Mouse (Mus musculus) ES-Bruce4 (cell line): ENCODE results near the gene Inhba. TPM values are rescaled to one million over a fixed set of nuclear protein-coding genes. Genes with fewer than 3 reads are reported as not detected.

ENCODE experiments used
- H3K27ac ChIP-seq: 2 replicates; pipeline ENCODE4 v1.5.1; 2012; ENCODE audit warnings: low read length, inconsistent platforms; ENCODE audit not compliant: insufficient read depth
- H3K27me3 ChIP-seq: 2 replicates; pipeline ENCODE4 v1.6.1; 2012; ENCODE audit warnings: mild to moderate bottlenecking, low read length, inconsistent platforms; ENCODE audit not compliant: control insufficient read depth, poor library complexity, insufficient read depth, severe bottlenecking
- H3K36me3 ChIP-seq: 2 replicates; pipeline ENCODE4 v1.6.1; 2012; ENCODE audit warnings: inconsistent platforms, mild to moderate bottlenecking, low read length, moderate library complexity; ENCODE audit not compliant: control insufficient read depth, poor library complexity, insufficient read depth, severe bottlenecking
- H3K4me1 ChIP-seq: one replicate; pipeline ENCODE4 v1.8.1; 2011; ENCODE audit warnings: low read length; ENCODE audit not compliant: control insufficient read depth, insufficient read depth
- H3K4me3 ChIP-seq: 2 replicates; pipeline ENCODE4 v1.5.1; 2011; ENCODE audit warnings: low read depth, mild to moderate bottlenecking, low read length
- H3K9ac ChIP-seq: 2 replicates; pipeline ENCODE4 v1.6.1; 2012; ENCODE audit warnings: low read depth, mild to moderate bottlenecking, inconsistent platforms; ENCODE audit not compliant: poor library complexity, severe bottlenecking
- H3K9me3 ChIP-seq: replicated peaks from 2 replicates; pipeline ENCODE4 v1.6.1; 2012; ENCODE audit warnings: mild to moderate bottlenecking, low read length, inconsistent platforms; ENCODE audit not compliant: control insufficient read depth, poor library complexity, insufficient read depth, severe bottlenecking
- CTCF ChIP-seq: IDR thresholded peaks from one replicate; pipeline ENCODE4 v1.8.1; 2011; ENCODE audit warnings: low read depth, low read length
- EP300 ChIP-seq: IDR thresholded peaks from 2 replicates; pipeline ENCODE4 v1.6.1; 2011; ENCODE audit warnings: low read depth, low read length; ENCODE audit not compliant: insufficient read depth
- POLR2A ChIP-seq: IDR thresholded peaks from one replicate; pipeline ENCODE4 v1.8.1; 2011; ENCODE audit warnings: low read length; ENCODE audit not compliant: insufficient read depth
- polyA plus RNA-seq: library from polyadenylated mRNA; stranded (reverse); fragments of >200 nt; gene quantifications from 2 replicates; pipeline ENCODE4 v1.2.4, GENCODE M21; 2011; ENCODE audit warnings: low read depth; ENCODE audit not compliant: missing spikeins, insufficient read depth, insufficient read length

Gene Inhba
- 6.4 and 7.0 TPM in 2 replicates for polyA plus RNA-seq

DNA sequence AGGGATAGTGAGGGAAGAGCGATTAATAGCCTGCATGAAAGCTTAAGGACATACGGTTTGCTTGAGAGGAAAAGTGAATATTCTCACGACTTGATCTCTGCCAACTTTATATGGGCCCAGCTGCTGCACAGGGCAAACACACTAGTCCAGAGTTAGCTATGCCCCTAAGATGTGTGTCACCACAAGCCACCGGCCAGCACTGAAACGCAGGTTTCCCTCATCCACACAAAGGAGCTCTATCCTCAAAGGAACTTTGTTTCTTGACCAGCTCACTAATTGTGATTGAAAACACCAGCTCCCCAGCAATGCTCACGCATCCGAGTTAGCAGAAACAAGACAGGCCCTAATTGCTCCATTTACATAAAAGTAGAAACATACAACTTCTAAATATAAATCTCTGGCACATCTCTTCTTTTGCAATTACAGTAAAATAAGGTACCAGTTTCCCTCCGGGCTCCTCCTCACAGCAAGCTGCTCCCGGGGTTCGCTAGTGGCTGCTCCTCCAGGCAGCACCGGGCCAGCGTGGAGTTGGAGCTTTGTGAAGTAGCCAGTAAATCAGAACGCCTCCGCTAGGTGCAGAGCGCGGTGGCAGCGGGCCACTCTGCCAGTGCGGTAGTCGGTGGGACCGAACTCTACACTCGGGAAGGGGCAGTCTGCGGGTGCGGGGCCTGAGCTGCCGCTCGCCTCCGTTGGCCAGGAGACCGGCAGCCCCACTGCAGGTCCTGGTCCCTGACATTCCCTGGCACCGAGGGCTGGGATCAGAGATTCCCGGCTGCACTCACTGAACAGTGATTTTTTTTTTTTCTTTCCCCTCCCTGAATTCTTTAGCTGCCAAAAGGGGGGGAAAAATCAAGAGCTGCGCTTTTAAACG, at the start of gene Inhba:
Inhba (plus strand) TSS at position 480 of the 871 bp plus-strand sequence.
- no peaks in the 10 kb centered on the region for H3K36me3 ChIP-seq
- peak within 1 kb of the TSS; percentile 27; the same call in 1 of the 2 replicates for H3K9ac ChIP-seq
- H3K4me1 ChIP-seq, result no peaks in the 10 kb centered on the region
- no peaks in the 10 kb centered on the region for H3K9me3 ChIP-seq
- H3K27ac ChIP-seq, result no peak within 1 kb of the TSS
- H3K4me3 ChIP-seq, result peak within 1 kb of the TSS; percentile 35
- 0 out of 2 replicates have a peak, but pooled peaks cover 2% of the 10 kb centered on the region for H3K27me3 ChIP-seq
- no peak for TF ChIP-seq EP300
- no peak for TF ChIP-seq POLR2A

DNA sequence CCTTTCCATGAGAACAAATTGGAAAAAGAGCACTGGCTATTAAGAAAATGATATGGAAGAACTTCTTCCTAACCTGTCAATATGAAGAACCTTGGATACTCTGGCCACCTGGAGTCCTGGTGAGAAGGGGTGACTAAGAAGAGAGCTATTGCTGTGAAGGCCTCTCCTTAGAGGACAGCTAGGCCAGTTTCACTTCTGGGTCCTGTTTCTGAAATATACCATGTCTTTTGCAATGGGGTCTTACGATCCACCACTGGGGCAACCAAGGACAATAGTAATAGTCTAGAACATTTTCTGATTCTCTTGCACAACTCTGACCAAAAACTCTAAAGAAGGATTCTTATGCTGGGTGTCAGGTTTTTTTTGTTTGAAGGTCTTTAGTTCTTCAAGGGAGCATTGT, 35.1 kb upstream of the Inhba start:
- no peak overlapping the region for H3K4me3 ChIP-seq
- no peaks in the 10 kb centered on the region for H3K27me3 ChIP-seq
- H3K9me3 ChIP-seq, result no peaks in the 10 kb centered on the region
- no peaks in the 10 kb centered on the region for H3K4me1 ChIP-seq
- no peak overlapping the region for H3K27ac ChIP-seq
- H3K36me3 ChIP-seq, result no peaks in the 10 kb centered on the region
- H3K9ac ChIP-seq, result no peak overlapping the region
- TF ChIP-seq CTCF (no peak), POLR2A (no peak), EP300 (no peak)

DNA sequence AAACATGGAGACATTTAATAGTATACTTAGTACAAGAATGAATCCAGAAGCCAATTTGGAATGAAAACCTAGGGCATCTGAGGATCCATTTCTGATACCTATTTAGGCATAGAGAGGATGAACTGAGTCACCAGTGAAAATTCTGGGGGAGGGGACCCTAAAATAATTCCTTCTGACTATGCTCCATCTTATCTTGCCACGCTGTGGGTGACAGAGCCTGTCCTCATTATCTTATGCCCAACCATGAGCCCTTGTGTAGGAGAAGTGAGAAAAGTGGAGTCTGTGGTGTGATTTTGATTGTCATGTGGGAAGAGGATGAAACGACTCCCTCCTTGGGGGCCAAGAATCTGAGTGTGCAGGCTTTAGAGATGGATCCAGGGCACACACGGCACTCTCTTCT, 32.1 kb upstream of the Inhba start:
- Histone ChIP-seq H3K4me1 (no peaks in the 10 kb centered on the region), H3K36me3 (no peaks in the 10 kb centered on the region), H3K27me3 (no peaks in the 10 kb centered on the region), H3K9me3 (no peaks in the 10 kb centered on the region), H3K4me3 (no peak overlapping the region), H3K9ac (no peak overlapping the region), H3K27ac (no peak overlapping the region)
- TF ChIP-seq EP300 (no peak), POLR2A (no peak), CTCF (no peak)

DNA sequence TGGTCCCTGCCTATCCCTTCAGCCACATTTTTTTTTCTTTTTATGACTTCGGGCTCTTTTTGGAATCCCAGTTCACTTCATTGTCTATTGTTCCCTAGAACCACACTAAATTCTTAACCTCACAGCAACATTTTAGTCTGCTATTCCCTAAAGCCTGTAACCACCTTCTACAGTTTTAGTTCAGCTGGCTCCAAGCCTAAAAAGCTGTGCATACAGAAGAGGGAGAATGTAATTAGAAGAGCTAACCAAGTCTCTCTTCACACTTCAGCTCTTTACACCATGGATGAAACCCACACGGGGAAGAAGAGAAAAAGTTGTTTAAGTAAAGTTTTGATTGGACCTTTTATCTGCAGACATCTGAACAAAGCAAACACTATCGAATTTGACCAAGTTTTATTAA, 29.6 kb upstream of the Inhba start:
- no peak overlapping the region for H3K27ac ChIP-seq
- H3K4me3 ChIP-seq, result no peak overlapping the region
- H3K36me3 ChIP-seq, result no peaks in the 10 kb centered on the region
- TF ChIP-seq EP300 (no peak), POLR2A (no peak), CTCF (no peak)
- H3K27me3 ChIP-seq, result no peaks in the 10 kb centered on the region
- H3K4me1 ChIP-seq, result no peaks in the 10 kb centered on the region
- H3K9ac ChIP-seq, result no peak overlapping the region
- no peaks in the 10 kb centered on the region for H3K9me3 ChIP-seq

DNA sequence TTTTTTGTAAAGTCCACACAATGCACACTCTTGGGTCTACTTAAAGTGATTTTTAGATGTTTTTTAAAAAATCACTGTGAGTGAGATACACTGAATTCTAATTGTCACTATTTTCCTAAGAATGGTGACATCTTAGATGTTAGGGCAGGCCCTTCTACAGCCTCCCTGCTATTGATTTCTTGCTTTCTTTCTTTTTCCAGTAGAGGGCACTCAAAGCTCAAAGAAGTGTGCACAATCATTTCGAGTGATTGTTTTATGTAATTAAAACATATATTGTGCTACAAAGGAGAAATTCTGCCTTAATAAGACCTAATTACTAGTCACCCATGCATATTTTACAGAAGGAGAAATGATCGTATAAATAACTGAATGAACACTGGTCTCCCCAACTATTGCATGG, 25.9 kb upstream of the Inhba start:
- no peaks in the 10 kb centered on the region for H3K36me3 ChIP-seq
- H3K27ac ChIP-seq, result no peak overlapping the region
- no peak overlapping the region for H3K9ac ChIP-seq
- no peak for TF ChIP-seq EP300
- H3K9me3 ChIP-seq, result no peaks in the 10 kb centered on the region
- H3K4me3 ChIP-seq, result no peak overlapping the region
- no peaks in the 10 kb centered on the region for H3K4me1 ChIP-seq
- H3K27me3 ChIP-seq, result no peaks in the 10 kb centered on the region

DNA sequence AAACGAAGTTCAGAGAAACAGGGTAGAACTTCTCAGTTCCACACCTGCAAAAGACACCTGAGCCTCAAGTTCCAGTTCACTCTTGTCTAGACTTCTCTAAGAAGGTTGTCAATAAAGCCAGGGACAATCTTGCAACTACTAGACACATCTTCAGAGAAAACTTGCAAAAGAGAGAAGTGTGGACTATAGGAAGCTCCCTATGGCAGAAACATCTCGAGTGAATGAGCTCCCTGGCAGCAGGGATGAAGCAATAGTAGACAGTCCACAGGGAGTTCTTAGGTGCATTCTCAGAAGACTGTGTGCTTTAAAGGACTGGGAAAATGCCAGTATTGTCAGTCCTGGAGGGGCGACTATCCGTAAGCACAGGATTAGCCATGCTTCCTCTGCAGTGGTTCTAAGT, 25.5 kb upstream of the Inhba start:
- Histone ChIP-seq H3K4me1 (no peaks in the 10 kb centered on the region), H3K9me3 (no peaks in the 10 kb centered on the region)

More for the DNA sequence above, 25.5 kb upstream of the Inhba start:
- H3K27me3 ChIP-seq, result no peaks in the 10 kb centered on the region
- H3K36me3 ChIP-seq, result no peaks in the 10 kb centered on the region
- no peak for TF ChIP-seq POLR2A
- no peak for TF ChIP-seq CTCF
- H3K9ac ChIP-seq, result no peak overlapping the region
- no peak overlapping the region for H3K4me3 ChIP-seq
- H3K27ac ChIP-seq, result no peak overlapping the region
